Mouse (Mus musculus) lung, postnatal 0 days (tissue): ENCODE measurements at regions not wholly inside any gene's neighbourhood (a gene's known extent, or its start where the extent isn't known, plus 50 kb on each side); places are given as distances from the start of the nearest gene placed in this dataset.

Experiments used
- CTCF ChIP-seq: IDR thresholded peaks from 2 replicates; pipeline ENCODE4 v1.5.1; 2016; ENCODE audit warnings: antibody characterized with exemption, mild to moderate bottlenecking
- EP300 ChIP-seq: IDR thresholded peaks from 2 replicates; pipeline ENCODE4 v1.6.1; 2016; ENCODE audit warnings: antibody characterized with exemption, mild to moderate bottlenecking, control low read depth

DNA sequence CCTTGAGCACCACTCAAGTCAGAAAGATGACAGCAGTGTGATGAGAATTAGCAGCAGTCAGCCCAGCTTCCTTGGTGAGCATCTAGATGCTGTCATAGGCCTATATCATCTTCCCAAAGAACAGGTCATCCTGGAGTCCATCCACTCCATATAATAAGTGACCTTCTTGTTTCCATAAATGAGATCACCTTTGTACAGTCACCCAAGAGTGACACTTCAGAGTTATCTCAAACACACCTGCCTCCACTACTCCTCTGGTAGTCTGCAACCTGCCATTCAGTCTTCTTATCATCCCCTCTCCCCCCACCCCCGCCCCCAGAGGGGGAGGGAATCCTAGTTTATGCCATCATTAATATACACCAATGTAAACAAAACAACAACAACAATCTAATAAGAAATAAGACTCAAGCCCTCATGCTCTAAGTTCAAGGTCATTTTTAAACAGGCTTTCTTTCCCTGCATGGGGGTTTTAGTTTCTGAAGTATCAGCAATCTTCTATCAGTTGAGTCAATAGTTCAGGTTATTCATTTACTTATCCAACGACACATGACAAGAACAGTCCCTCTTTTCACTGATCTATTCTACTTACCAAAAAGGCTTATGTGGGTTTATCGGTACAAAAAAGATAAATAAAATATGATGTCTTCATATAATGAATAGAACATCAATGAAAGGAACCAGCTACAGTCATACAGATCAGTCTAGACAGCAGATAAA, 153.2 kb upstream of the Klf7 start:
- TF ChIP-seq CTCF (no peak), EP300 (no peak)
